ENCODE assay signal across 22 mouse cellular contexts in the genomic region with DNA sequence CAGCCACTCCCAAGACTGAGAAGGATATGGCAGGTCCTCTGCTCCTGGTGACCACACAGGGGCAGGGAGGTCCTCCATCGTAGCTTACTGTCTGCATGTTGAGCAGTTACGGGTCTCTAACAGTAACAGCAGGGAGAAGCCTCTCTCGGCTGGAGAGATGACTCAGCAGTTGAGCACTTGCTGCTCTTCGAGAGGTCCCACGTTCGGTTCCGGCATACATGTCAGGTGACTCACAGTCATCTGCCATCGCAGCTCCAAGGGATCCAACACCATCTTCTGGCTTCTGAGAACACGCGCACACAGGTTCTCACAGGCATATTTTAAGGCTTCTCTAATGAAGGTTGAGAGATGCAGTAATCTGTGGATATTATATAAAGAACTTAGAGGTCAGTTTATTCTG. TPM values are rescaled to one million over a fixed set of nuclear protein-coding genes. Genes with fewer than 3 reads are reported as not detected.
DNase-seq lines count a peak whose midpoint lies in the region; ATAC-seq and TF ChIP-seq lines count a peak whose summit lies in the region.
"Had no signal": no experiment of that assay in that cellular context is flagged by ENCODE, and none has a peak within 500 bp of the region (broad histone marks: within the 10 kb centered on the region; RNA-seq: fewer than 3 reads in every experiment).

No protein-coding gene starts in this region.

- no peak overlapping the region for H3K4me3 ChIP-seq in ES-Bruce4 (ENCODE audit: low read depth, low read length)
- no peak overlapping the region for H3K4me3 ChIP-seq in embryonic fibroblast, embryonic 13.5 days (ENCODE audit: insufficient read depth, low read length)
- H3K4me3 ChIP-seq in hindbrain, embryonic 16.5 days (ENCODE audit: low read length): no peak overlapping the region
- no peak overlapping the region for H3K4me3 ChIP-seq in lung, postnatal 0 days (ENCODE audit: low read depth, low read length)
- H3K4me3 ChIP-seq in hindbrain, embryonic 12.5 days: no peak overlapping the region
- H3K4me3 ChIP-seq: embryonic facial prominence, embryonic 15.5 days; forebrain, embryonic 13.5 days; lung, embryonic 15.5 days had no signal

- H3K36me3 ChIP-seq in ES-Bruce4 (ENCODE audit: control insufficient read depth, insufficient read depth, low read length, poor library complexity, severe bottlenecking): no peaks in the 10 kb centered on the region
- no peaks in the 10 kb centered on the region for H3K36me3 ChIP-seq in hindbrain, embryonic 16.5 days (ENCODE audit: control insufficient read depth, insufficient read depth, low read length)
- no peaks in the 10 kb centered on the region for H3K36me3 ChIP-seq in lung, postnatal 0 days (ENCODE audit: insufficient read depth, low read length)
- no peaks in the 10 kb centered on the region for H3K36me3 ChIP-seq in hindbrain, embryonic 12.5 days
- H3K36me3 ChIP-seq: embryonic facial prominence, embryonic 15.5 days; lung, embryonic 15.5 days had no signal

- no peak for TF ChIP-seq POLR2A in ES-Bruce4 (IDR thresholded peaks at IDR 0.05; ENCODE audit: insufficient read depth, low read length)
- TF ChIP-seq POLR2A in embryonic fibroblast, embryonic 13.5 days (IDR thresholded peaks at IDR 0.05; ENCODE audit: low read depth, low read length): no peak

- DNase-seq in 3134 (ENCODE audit: extremely low read depth, insufficient read length, low spot score): peak; percentile 74
- no peak for DNase-seq in lung, postnatal 0 days (ENCODE audit: low spot score)
- DNase-seq: cerebellum, adult 9-11 months; embryo, embryonic 11 days; heart, postnatal 4 days; kidney, adult 8-10 months; kidney, postnatal 25 days; layer of hippocampus, adult 9-11 months; retina, postnatal 1 day; right cerebral cortex, postnatal 4 days; thymus, postnatal 36 days had no signal

- H3K27ac ChIP-seq in ES-Bruce4 (ENCODE audit: insufficient read depth, low read length): no peak overlapping the region
- peak overlapping the region; percentile 75; the same call in 1 of the 2 replicates for H3K27ac ChIP-seq in embryonic fibroblast, embryonic 13.5 days (ENCODE audit: insufficient read depth, low read length)
- no peak overlapping the region for H3K27ac ChIP-seq in hindbrain, embryonic 16.5 days (ENCODE audit: low read depth, low read length)
- no peak overlapping the region for H3K27ac ChIP-seq in lung, postnatal 0 days (ENCODE audit: low read length)
- H3K27ac ChIP-seq in hindbrain, embryonic 12.5 days: no peak overlapping the region
- H3K27ac ChIP-seq: embryonic facial prominence, embryonic 15.5 days; forebrain, embryonic 13.5 days; lung, embryonic 15.5 days had no signal

- TF ChIP-seq EP300 in ES-Bruce4 (IDR thresholded peaks at IDR 0.05; ENCODE audit: insufficient read depth, low read depth, low read length): peak; percentile 45; the same call in 1 of the 2 replicates
- TF ChIP-seq EP300 in lung, postnatal 0 days (IDR thresholded peaks at IDR 0.05): no peak

- no peaks in the 10 kb centered on the region for H3K27me3 ChIP-seq in ES-Bruce4 (ENCODE audit: control insufficient read depth, insufficient read depth, low read length, poor library complexity, severe bottlenecking)
- H3K27me3 ChIP-seq in hindbrain, embryonic 16.5 days (replicated peaks; ENCODE audit: control insufficient read depth, insufficient read depth, low read length): no peaks in the 10 kb centered on the region
- no peaks in the 10 kb centered on the region for H3K27me3 ChIP-seq in lung, postnatal 0 days (replicated peaks; ENCODE audit: insufficient read depth, low read length)
- no peaks in the 10 kb centered on the region for H3K27me3 ChIP-seq in hindbrain, embryonic 12.5 days
- H3K27me3 ChIP-seq: embryonic facial prominence, embryonic 15.5 days; forebrain, embryonic 13.5 days; lung, embryonic 15.5 days; Patski had no signal

- no peak overlapping the region for H3K9ac ChIP-seq in ES-Bruce4 (ENCODE audit: low read depth, poor library complexity, severe bottlenecking)
- no peak overlapping the region for H3K9ac ChIP-seq in hindbrain, embryonic 16.5 days (ENCODE audit: low read depth, low read length)
- no peak overlapping the region for H3K9ac ChIP-seq in lung, postnatal 0 days (replicated peaks; ENCODE audit: low read depth)
- H3K9ac ChIP-seq in hindbrain, embryonic 12.5 days: no peak overlapping the region
- H3K9ac ChIP-seq: embryonic facial prominence, embryonic 15.5 days; forebrain, embryonic 13.5 days; lung, embryonic 15.5 days had no signal

- 90% methylated on average over 10 of the region's 10 CpGs for WGBS in hindbrain, embryonic 16.5 days
- 63% methylated on average over 10 of the region's 10 CpGs for WGBS in lung, postnatal 0 days
- 87% methylated on average over 10 of the region's 10 CpGs for WGBS in hindbrain, embryonic 12.5 days

- no peak for TF ChIP-seq CTCF in ES-Bruce4 (IDR thresholded peaks at IDR 0.05; ENCODE audit: low read depth, low read length)
- no peak for TF ChIP-seq CTCF in embryonic fibroblast, embryonic 13.5 days (IDR thresholded peaks at IDR 0.05; ENCODE audit: borderline replicate concordance, insufficient read depth, low read length)
- TF ChIP-seq CTCF in lung, postnatal 0 days (IDR thresholded peaks at IDR 0.05): no peak

- H3K4me2 ChIP-seq in hindbrain, embryonic 16.5 days (ENCODE audit: low read length): no peak overlapping the region
- H3K4me2 ChIP-seq in lung, postnatal 0 days (replicated peaks; ENCODE audit: low read depth, low read length): no peak overlapping the region
- H3K4me2 ChIP-seq in hindbrain, embryonic 12.5 days (replicated peaks): no peak overlapping the region
- H3K4me2 ChIP-seq: embryonic facial prominence, embryonic 15.5 days; forebrain, embryonic 13.5 days; lung, embryonic 15.5 days; midbrain, embryonic 11.5 days had no signal

- peak; percentile 45 for ATAC-seq in megakaryocyte, adult 5-6 weeks (ENCODE audit: poor library complexity, severe bottlenecking)
- no peak for ATAC-seq in hindbrain, embryonic 16.5 days
- ATAC-seq in lung, postnatal 0 days: no peak
- ATAC-seq in hindbrain, embryonic 12.5 days (ENCODE audit: low FRiP score): no peak
- ATAC-seq: forebrain, embryonic 13.5 days; inflammation-experienced regulatory T-cells, adult 6 months; Patski had no signal

- peaks cover 4% of the 10 kb centered on the region for H3K4me1 ChIP-seq in ES-Bruce4 (ENCODE audit: control insufficient read depth, insufficient read depth, low read length)
- H3K4me1 ChIP-seq in embryonic fibroblast, embryonic 13.5 days (ENCODE audit: control insufficient read depth, insufficient read depth, low read length): 0 out of 2 replicates have a peak, but pooled peaks cover 2% of the 10 kb centered on the region
- H3K4me1 ChIP-seq in hindbrain, embryonic 16.5 days (ENCODE audit: control insufficient read depth, insufficient read depth, low read depth, low read length): no peaks in the 10 kb centered on the region
- no peaks in the 10 kb centered on the region for H3K4me1 ChIP-seq in lung, postnatal 0 days (ENCODE audit: insufficient read depth, low read depth, low read length)
- no peaks in the 10 kb centered on the region for H3K4me1 ChIP-seq in hindbrain, embryonic 12.5 days
- H3K4me1 ChIP-seq: forebrain, embryonic 13.5 days had no signal

- no peaks in the 10 kb centered on the region for H3K9me3 ChIP-seq in ES-Bruce4 (replicated peaks; ENCODE audit: control insufficient read depth, insufficient read depth, low read length, poor library complexity, severe bottlenecking)
- H3K9me3 ChIP-seq in hindbrain, embryonic 16.5 days (ENCODE audit: control insufficient read depth, low read length): no peaks in the 10 kb centered on the region
- H3K9me3 ChIP-seq in lung, postnatal 0 days (ENCODE audit: low read length): no peaks in the 10 kb centered on the region
- no peaks in the 10 kb centered on the region for H3K9me3 ChIP-seq in hindbrain, embryonic 12.5 days (replicated peaks)
- H3K9me3 ChIP-seq: embryonic facial prominence, embryonic 15.5 days; forebrain, embryonic 13.5 days; lung, embryonic 15.5 days had no signal

RNA-seq across cellular contexts. Expression of a gene that starts 6.4 kb away (rescaled TPM):
- 2.7 and 3.2 TPM in 2 replicates for polyA plus RNA-seq in ES-Bruce4 (2011; ENCODE audit: insufficient read depth, insufficient read length, low read depth, missing spikeins)
- 0.15 TPM in 1 of 2 replicates, not detected in the other for polyA plus RNA-seq in embryonic fibroblast, embryonic 13.5 days (2011; ENCODE audit: insufficient read length, low read depth, missing spikeins)
- 0.18 and 1.6 TPM in 2 replicates for total RNA-seq in megakaryocyte, adult 5-6 weeks (2015)
- total RNA-seq in megakaryocyte, adult 5-6 weeks (2017): 0.26 and 0.49 TPM in 2 replicates
- 9.7 and 12.9 TPM in 2 replicates for polyA plus RNA-seq in hindbrain, embryonic 16.5 days (2015; fragmentation: Nextera tagmentation; extraction: Ambion mirVana)
- polyA plus RNA-seq in lung, postnatal 0 days (2015; fragmentation: Nextera tagmentation; extraction: Ambion mirVana): 42.4 and 55.6 TPM in 2 replicates
- 11.3 and 11.5 TPM in 2 replicates for polyA plus RNA-seq in hindbrain, embryonic 12.5 days (2016; fragmentation: Nextera tagmentation; extraction: Ambion mirVana)

RNA-seq across cellular contexts. Expression of a gene that starts 45.6 kb away (rescaled TPM):
- 417 and 439 TPM in 2 replicates for polyA plus RNA-seq in ES-Bruce4 (2011; ENCODE audit: insufficient read depth, insufficient read length, low read depth, missing spikeins)
- polyA plus RNA-seq in embryonic fibroblast, embryonic 13.5 days (2011; ENCODE audit: insufficient read length, low read depth, missing spikeins): 170 and 246 TPM in 2 replicates
- total RNA-seq in megakaryocyte, adult 5-6 weeks (2015): 100 and 106 TPM in 2 replicates
- total RNA-seq in megakaryocyte, adult 5-6 weeks (2017): 65.5 and 74.0 TPM in 2 replicates
- 127 and 137 TPM in 2 replicates for polyA plus RNA-seq in hindbrain, embryonic 16.5 days (2015; fragmentation: Nextera tagmentation; extraction: Ambion mirVana)
- polyA plus RNA-seq in lung, postnatal 0 days (2015; fragmentation: Nextera tagmentation; extraction: Ambion mirVana): 962 and 974 TPM in 2 replicates
- 49.2 and 54.1 TPM in 2 replicates for polyA plus RNA-seq in hindbrain, embryonic 12.5 days (2016; fragmentation: Nextera tagmentation; extraction: Ambion mirVana)
